Mouse (Mus musculus) embryonic facial prominence, embryonic 11.5 days (tissue): Measurements from ENCODE around the gene Wnt2b. TPM values are rescaled to one million over a fixed set of nuclear protein-coding genes. Genes with fewer than 3 reads are reported as not detected.

Source experiments
- ATAC-seq: fragments of 200-750 bp; cut with Nextera tagmentation; replicated peaks from 2 replicates; pipeline ENCODE4 v1.8.0; 2017; ENCODE audit warnings: low read depth; ENCODE audit not compliant: insufficient number of reproducible peaks, low FRiP score, low TSS enrichment
- DNase-seq: peaks from one replicate; pipeline ENCODE4 v3.0.0-alpha.2; 2015; ENCODE audit warnings: low spot score
- H3K27ac ChIP-seq: fragments of 300-500 bp; sonication (generic); replicated peaks from 2 replicates; pipeline ENCODE4 v1.5.1; 2014; ENCODE audit warnings: mild to moderate bottlenecking, low read depth, low read length, control low read depth
- H3K27me3 ChIP-seq: fragments of 300-500 bp; sonication (generic); 2 replicates; pipeline ENCODE4 v1.6.1; 2014; ENCODE audit warnings: mild to moderate bottlenecking, low read length, moderate library complexity, mixed read lengths; ENCODE audit not compliant: control insufficient read depth, insufficient read depth
- H3K36me3 ChIP-seq: fragments of 300-500 bp; sonication (generic); replicated peaks from 2 replicates; pipeline ENCODE4 v1.6.1; 2014; ENCODE audit warnings: low read depth, mild to moderate bottlenecking, low read length, moderate library complexity, mixed read lengths; ENCODE audit not compliant: control insufficient read depth, insufficient read depth
- H3K4me1 ChIP-seq: fragments of 300-500 bp; sonication (generic); 2 replicates; pipeline ENCODE4 v1.6.1; 2014; ENCODE audit warnings: low read length, mixed read lengths; ENCODE audit not compliant: control insufficient read depth, insufficient read depth
- H3K4me2 ChIP-seq: fragments of 300-500 bp; sonication (generic); 2 replicates; pipeline ENCODE4 v1.6.1; 2014; ENCODE audit warnings: low read depth, mild to moderate bottlenecking, control low read depth, low read length, moderate library complexity
- H3K4me3 ChIP-seq: fragments of 300-500 bp; sonication (generic); 2 replicates; pipeline ENCODE4 v1.5.1; 2014; ENCODE audit warnings: low read depth, low read length, control low read depth
- H3K9ac ChIP-seq: fragments of 300-500 bp; sonication (generic); replicated peaks from 2 replicates; pipeline ENCODE4 v1.6.1; 2014; ENCODE audit warnings: mild to moderate bottlenecking, control low read depth, low read length
- H3K9me3 ChIP-seq: fragments of 300-500 bp; sonication (generic); replicated peaks from 2 replicates; pipeline ENCODE4 v1.6.1; 2016; ENCODE audit warnings: mild to moderate bottlenecking, low read length, inconsistent platforms, mixed read lengths; ENCODE audit not compliant: control insufficient read depth
- WGBS: fragments of 180-500 bp; shearing (Covaris S2); extraction: QIAGEN DNeasy Blood & Tissue Kit; methylation state at CpG from one replicate; pipeline ENCODE4 v1.1.7; 2014; 5-methylcytosine and 5-hydroxymethylcytosine counted together
- polyA plus RNA-seq: library from polyadenylated mRNA; unstranded; fragments of >200 nt; fragmentation: Nextera tagmentation; extraction: Ambion mirVana; gene quantifications from 2 replicates; pipeline ENCODE4 v1.2.1, GENCODE M21; 2014

Wnt2b gene
- polyA plus RNA-seq, 1 experiment from 2014 or later: 0.87 TPM

DNA sequence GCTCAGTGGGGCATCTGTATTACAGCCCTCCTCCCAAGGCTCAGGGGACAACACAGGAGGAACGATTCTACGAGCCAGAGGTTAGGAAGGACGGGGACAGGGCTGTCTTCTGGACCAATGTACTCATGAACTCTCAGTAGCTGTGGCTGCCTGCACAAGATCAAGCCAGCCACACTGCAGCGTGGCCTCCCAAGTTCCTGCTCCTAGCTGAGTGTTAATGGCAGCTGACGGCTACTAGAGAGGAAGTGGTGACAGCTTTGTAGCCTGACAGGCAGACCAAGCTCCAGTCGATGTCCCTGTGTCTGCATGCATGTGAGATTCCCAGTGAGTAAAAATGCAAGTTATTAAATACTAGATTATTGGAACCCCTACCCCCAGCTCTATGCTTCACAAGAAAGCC lies 39.7 kb upstream of the Wnt2b start:
- Histone ChIP-seq H3K9me3 (no peaks in the 10 kb centered on the region), H3K4me2 (no peak overlapping the region), H3K4me3 (no peak overlapping the region), H3K4me1 (no peaks in the 10 kb centered on the region), H3K27me3 (no peaks in the 10 kb centered on the region), H3K9ac (no peak overlapping the region), H3K27ac (no peak overlapping the region), H3K36me3 (peaks cover 7% of the 10 kb centered on the region)
- DNase-seq (no peak), ATAC-seq (no peak)
- 51% methylated on average over 6 of the region's 6 CpGs for WGBS

DNA sequence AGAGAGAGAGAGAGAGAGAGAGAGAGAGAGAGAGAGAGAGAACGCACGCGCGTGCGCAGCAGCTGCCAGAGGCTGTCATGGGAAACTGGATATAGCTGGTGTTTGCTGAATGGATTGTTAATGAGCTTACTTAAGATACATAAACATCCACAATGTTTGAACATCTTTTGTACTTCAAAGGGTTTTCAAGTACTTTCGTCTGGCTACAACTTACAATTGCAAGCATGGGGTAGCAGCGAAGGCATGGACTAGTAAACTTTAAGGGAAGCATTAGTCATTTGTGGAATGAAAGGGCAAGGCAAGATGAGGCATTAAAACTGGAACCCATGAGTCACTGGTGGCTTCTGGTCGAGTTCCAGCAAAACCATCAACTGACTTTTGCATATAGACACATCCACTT lies 38.8 kb upstream of the Wnt2b start:
- peaks cover 6% of the 10 kb centered on the region for H3K36me3 ChIP-seq
- H3K4me1 ChIP-seq: no peaks in the 10 kb centered on the region
- H3K27me3 ChIP-seq: no peaks in the 10 kb centered on the region
- no peak overlapping the region for H3K27ac ChIP-seq
- no peaks in the 10 kb centered on the region for H3K9me3 ChIP-seq
- H3K4me3 ChIP-seq: no peak overlapping the region
- H3K9ac ChIP-seq: no peak overlapping the region
- ATAC-seq (no peak), DNase-seq (no peak)
- 83% methylated on average over 8 of the region's 8 CpGs for WGBS
- no peak overlapping the region for H3K4me2 ChIP-seq

DNA sequence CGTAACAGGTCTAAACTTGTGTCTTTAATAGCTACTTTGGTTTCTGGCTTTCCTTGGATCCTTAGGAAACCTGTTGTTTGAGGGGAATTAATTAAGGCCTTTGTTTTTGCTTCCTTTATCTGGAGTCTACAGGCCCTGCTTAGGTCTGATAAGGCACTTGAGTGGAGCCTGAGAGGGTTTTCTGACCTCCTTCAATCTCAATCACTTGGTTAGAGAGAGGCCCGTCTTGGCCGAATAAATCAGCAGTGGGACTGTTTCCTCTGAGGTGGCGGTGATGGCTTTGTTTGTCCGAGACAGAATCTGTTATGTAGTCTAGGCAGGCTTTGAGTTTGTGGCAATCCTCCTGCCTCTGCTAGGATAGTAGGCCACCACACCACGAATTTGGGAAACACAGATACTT lies 35.8 kb upstream of the Wnt2b start:
- no peak for DNase-seq
- Histone ChIP-seq H3K27ac (no peak overlapping the region), H3K4me1 (no peaks in the 10 kb centered on the region), H3K9ac (no peak overlapping the region), H3K4me3 (no peak overlapping the region), H3K36me3 (no peaks in the 10 kb centered on the region), H3K9me3 (no peaks in the 10 kb centered on the region), H3K27me3 (no peaks in the 10 kb centered on the region), H3K4me2 (no peak overlapping the region)
- no peak for ATAC-seq
- 44% methylated on average over 6 of the region's 6 CpGs for WGBS

DNA sequence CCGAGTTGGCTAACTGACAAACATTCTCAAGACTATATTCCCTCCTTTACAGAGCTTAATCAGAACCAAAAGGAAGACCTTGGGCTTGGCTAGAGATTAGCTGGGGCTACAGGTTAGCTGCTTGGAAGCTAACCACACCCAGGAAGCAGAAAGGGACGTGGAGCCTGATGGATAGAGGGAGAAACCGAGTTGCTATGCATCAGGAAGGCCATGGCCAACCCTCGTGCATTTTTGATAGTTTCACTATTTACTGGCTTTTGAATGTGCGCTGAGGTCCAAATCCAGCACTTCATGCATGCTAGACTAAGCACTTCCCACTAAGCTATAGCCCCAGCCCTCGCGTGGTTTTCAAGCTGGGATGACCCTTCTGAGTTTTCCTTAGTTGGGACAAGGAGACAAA lies 34.0 kb upstream of the Wnt2b start:
- 90% methylated on average over 7 of the region's 7 CpGs for WGBS
- Histone ChIP-seq H3K27ac (no peak overlapping the region), H3K9me3 (no peaks in the 10 kb centered on the region), H3K36me3 (no peaks in the 10 kb centered on the region), H3K9ac (no peak overlapping the region), H3K4me1 (no peaks in the 10 kb centered on the region), H3K4me3 (no peak overlapping the region), H3K27me3 (no peaks in the 10 kb centered on the region), H3K4me2 (no peak overlapping the region)
- DNase-seq (no peak), ATAC-seq (no peak)

DNA sequence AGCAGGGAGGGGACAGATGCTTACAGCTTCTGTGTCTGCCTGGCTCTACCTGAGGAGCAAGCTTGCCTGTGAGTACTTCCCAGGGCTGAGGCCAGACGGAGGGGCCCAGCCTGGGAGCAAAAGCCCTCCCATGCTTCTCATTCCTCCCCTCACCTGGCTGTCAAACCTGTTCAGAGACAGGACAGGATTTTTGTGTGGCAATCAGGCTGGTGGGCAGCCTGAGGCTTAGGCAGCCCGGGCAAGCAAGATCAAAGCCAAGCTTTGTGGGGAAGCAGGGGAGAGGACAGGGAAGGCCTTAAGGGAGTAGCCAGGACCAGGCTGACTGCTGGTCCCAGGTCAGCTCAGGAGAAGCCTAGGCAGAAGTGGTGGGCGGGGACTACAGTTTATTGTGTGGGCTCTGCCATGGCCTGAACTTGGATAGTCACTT lies 32.7 kb upstream of the Wnt2b start:
- H3K4me3 ChIP-seq: no peak overlapping the region
- WGBS: 33% methylated on average over 3 of the region's 3 CpGs
- 0 out of 2 replicates have a peak overlapping the region, but pooled peaks have one; percentile 3 for H3K9ac ChIP-seq
- no peak overlapping the region for H3K4me2 ChIP-seq
- H3K36me3 ChIP-seq: no peaks in the 10 kb centered on the region
- no peak overlapping the region for H3K27ac ChIP-seq
- no peaks in the 10 kb centered on the region for H3K27me3 ChIP-seq
- H3K4me1 ChIP-seq: no peaks in the 10 kb centered on the region
- ATAC-seq: peak; percentile 32; the same call in 1 of the 2 replicates
- peak; percentile 40 for DNase-seq
- H3K9me3 ChIP-seq: no peaks in the 10 kb centered on the region

DNA sequence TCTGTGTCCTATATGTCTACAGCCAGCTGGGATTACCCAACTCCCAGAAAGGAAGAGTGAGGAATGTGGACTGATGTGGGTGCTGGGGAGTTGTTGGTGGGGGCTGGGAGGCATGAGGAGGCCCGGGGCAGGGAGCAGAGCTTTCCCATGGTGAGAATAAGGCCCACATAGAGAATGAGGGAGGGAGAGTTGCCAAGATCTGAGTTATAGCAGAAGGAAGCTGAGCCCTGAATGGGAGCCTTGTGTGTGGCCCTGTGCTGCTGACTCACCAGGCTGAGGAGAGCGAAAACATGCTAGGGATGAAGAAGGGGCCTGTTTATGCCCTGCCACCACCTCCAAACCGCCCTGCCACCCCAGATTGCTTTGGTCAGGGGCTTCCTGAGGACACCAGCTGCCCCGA lies 32.1 kb upstream of the Wnt2b start:
- Histone ChIP-seq H3K9ac (no peak overlapping the region), H3K9me3 (no peaks in the 10 kb centered on the region), H3K36me3 (no peaks in the 10 kb centered on the region), H3K4me2 (no peak overlapping the region), H3K27ac (no peak overlapping the region), H3K4me1 (no peaks in the 10 kb centered on the region), H3K4me3 (no peak overlapping the region), H3K27me3 (no peaks in the 10 kb centered on the region)
- DNase-seq (no peak), ATAC-seq (no peak)
- WGBS: 39% methylated on average over 4 of the region's 4 CpGs

GRCm38 (mm10) chr3:104992709-104993388 lies 31.1 kb upstream of the Wnt2b start:
- H3K9me3 ChIP-seq: no peaks in the 10 kb centered on the region
- H3K36me3 ChIP-seq: no peaks in the 10 kb centered on the region
- H3K9ac ChIP-seq: no peak overlapping the region
- WGBS: 13% methylated on average over 23 of the region's 23 CpGs
- no peak overlapping the region for H3K27ac ChIP-seq
- no peak overlapping the region for H3K4me3 ChIP-seq
- ATAC-seq (peak; percentile 73), DNase-seq (peak; percentile 90)
- no peaks in the 10 kb centered on the region for H3K4me1 ChIP-seq
- no peaks in the 10 kb centered on the region for H3K27me3 ChIP-seq
- no peak overlapping the region for H3K4me2 ChIP-seq

DNA sequence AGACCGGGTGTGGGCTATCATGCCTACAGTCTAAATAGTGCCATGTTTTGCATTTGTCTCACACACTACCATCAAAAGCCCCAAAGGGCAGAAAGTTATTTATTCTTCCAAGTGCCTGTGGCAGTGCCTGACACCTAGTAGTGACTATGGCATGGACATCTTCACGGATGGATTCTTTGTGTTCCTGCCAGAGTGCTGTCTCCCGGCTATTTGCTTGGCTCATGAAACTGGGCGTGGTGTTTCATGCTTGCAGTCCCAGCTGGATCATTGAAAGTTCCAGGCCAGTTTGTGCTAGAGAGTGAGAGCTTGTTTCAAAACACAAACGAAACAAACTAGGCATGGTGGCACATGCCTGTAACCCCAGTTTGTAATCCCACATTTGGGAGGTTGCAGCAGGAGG lies 30.0 kb upstream of the Wnt2b start:
- ATAC-seq (no peak), DNase-seq (no peak)
- H3K27ac ChIP-seq: no peak overlapping the region
- no peaks in the 10 kb centered on the region for H3K36me3 ChIP-seq
- no peaks in the 10 kb centered on the region for H3K4me1 ChIP-seq
- 81% methylated on average over 5 of the region's 5 CpGs for WGBS
- no peak overlapping the region for H3K9ac ChIP-seq
- H3K4me2 ChIP-seq: no peak overlapping the region
- no peaks in the 10 kb centered on the region for H3K9me3 ChIP-seq
- H3K27me3 ChIP-seq: no peaks in the 10 kb centered on the region
- no peak overlapping the region for H3K4me3 ChIP-seq
